Mouse (Mus musculus): ENCODE results near the gene Mllt3.

- TF ChIP-seq CTCF (conservative IDR thresholded peaks at IDR 0.05; ENCODE audit: low read length) (no peak), NANOG (IDR thresholded peaks at IDR 0.05; ENCODE audit: borderline replicate concordance, low read length) (no peak), POU5F1 (IDR thresholded peaks at IDR 0.05; ENCODE audit: borderline replicate concordance, low read length) (no peak)
Measured at GRCm38 (mm10) chr4:87794216-87794615, 238.9 kb downstream of the Mllt3 start.
